9 mouse cellular contexts compared by ENCODE assay signal in the genomic region with DNA sequence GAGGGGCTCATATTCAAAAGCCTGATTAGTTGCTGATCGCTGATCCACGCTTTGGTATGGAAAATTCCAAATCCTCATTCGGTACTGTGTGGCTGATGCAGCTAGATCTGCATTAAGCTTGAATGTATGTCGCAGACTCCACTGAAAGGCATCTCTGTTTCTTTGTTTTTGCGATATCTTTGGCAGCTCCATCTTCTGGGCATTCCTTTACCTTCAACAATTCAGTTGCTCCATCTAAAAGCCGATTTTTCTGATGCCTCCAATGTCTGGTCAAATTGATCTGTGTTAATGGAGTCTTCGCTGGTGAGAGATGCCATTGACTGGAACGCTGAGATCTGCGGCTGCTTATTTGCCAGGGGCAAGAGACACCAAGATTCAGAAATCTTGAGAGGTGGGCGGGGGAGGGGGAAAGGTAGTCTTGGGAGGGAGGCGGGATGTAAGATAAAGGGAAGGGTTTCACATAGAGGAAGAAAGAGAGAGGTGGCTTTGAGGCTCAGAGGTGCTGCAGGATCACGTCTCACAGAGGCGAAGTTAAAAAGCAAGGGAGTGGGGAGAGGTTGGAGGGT. TPM values are rescaled to one million over a fixed set of nuclear protein-coding genes. Genes with fewer than 3 reads are reported as not detected.
A peak's percentile ranks its signal among the peaks of the same experiment; 100 is the strongest.
DNase-seq lines count a peak whose midpoint lies in the region; ATAC-seq and TF ChIP-seq lines count a peak whose summit lies in the region.
"Had no signal": no experiment of that assay in that cellular context is flagged by ENCODE, and none has a peak within 500 bp of the region (broad histone marks: within the 10 kb centered on the region; RNA-seq: fewer than 3 reads in every experiment).

No protein-coding gene starts in this region.

- H3K4me2 ChIP-seq in kidney, postnatal 0 days (ENCODE audit: low read length) = 0 out of 2 replicates have a peak overlapping the region, but pooled peaks have one; percentile 96

- H3K36me3 ChIP-seq in kidney, postnatal 0 days (ENCODE audit: insufficient read depth, low read length) = no peaks in the 10 kb centered on the region

- peaks cover 22% of the 10 kb centered on the region for H3K27me3 ChIP-seq in kidney, postnatal 0 days (ENCODE audit: insufficient read depth, low read length)

- H3K4me3 ChIP-seq in kidney, postnatal 0 days (replicated peaks; ENCODE audit: low read depth, low read length) = no peak overlapping the region
- H3K4me3 ChIP-seq in gastrocnemius, adult 2 months = no peak overlapping the region

- intact Hi-C loops in left cerebral cortex, postnatal 36 days (cut with DNase I) = no loop called here
- intact Hi-C loops in gastrocnemius, adult 2 months (cut with DNase I) = no loop called here

- no peak for DNase-seq in kidney, postnatal 0 days (ENCODE audit: low spot score)
- no peak for DNase-seq in kidney, postnatal 4 days
- peak; percentile 49 for DNase-seq in left cerebral cortex, postnatal 36 days (ENCODE audit: low spot score in 2 of 2)
- peak; percentile 34 for DNase-seq in right cerebral cortex, adult 18-20 months
- DNase-seq in gastrocnemius, adult 2 months = no peak
- DNase-seq in c-Kit-positive CD71-positive TER-119-positive erythroid progenitor cells, embryonic 14.5 days (ENCODE audit: low spot score) = no peak
- no peak for DNase-seq in spleen, postnatal 10 days (ENCODE audit: low spot score in 2 of 2)

- no peaks in the 10 kb centered on the region for H3K9me3 ChIP-seq in kidney, postnatal 0 days (replicated peaks; ENCODE audit: low read length)

- peaks cover 4% of the 10 kb centered on the region; the same call in 1 of the 2 replicates for H3K4me1 ChIP-seq in kidney, postnatal 0 days (replicated peaks; ENCODE audit: insufficient read depth, low read length)

- ATAC-seq in kidney, postnatal 0 days (replicated peaks; ENCODE audit: low FRiP score, low read depth) = no peak
- peak; percentile 12; the same call in 1 of the 2 replicates for ATAC-seq in frontal cortex, adult (ENCODE audit: low TSS enrichment)

- no peak overlapping the region for H3K27ac ChIP-seq in kidney, postnatal 0 days
- no peak overlapping the region for H3K27ac ChIP-seq in gastrocnemius, adult 2 months

- no peak for TF ChIP-seq CTCF in kidney, postnatal 0 days (IDR thresholded peaks at IDR 0.05; ENCODE audit: low read depth)
- TF ChIP-seq CTCF in gastrocnemius, adult 2 months (IDR thresholded peaks at IDR 0.05) = no peak

- H3K9ac ChIP-seq in kidney, postnatal 0 days (ENCODE audit: low read depth, low read length) = no peak overlapping the region

- WGBS in kidney, postnatal 0 days = 8% methylated on average over 13 of the region's 13 CpGs

RNA-seq across cellular contexts. Expression of a gene that starts 25.0 kb away (rescaled TPM):
- 2.1 and 2.8 TPM in 2 replicates for polyA plus RNA-seq in kidney, postnatal 0 days (2015; fragmentation: Nextera tagmentation; extraction: Ambion mirVana)
- 10 to 100 TPM; 47.9 to 54.4 TPM for total RNA-seq in left cerebral cortex, postnatal 36 days (2021)
- 1 to 10 TPM in 1 of 2 experiments, under 1 TPM in 1; 0.79 to 1.5 TPM for total RNA-seq in gastrocnemius, adult 2 months (2021)
- total RNA-seq: MEL had no signal

Comparison
In these comparisons a context has a peak if more than half of its experiments do, and no peak if none do; other contexts are left out.
1. DNase-seq: peak in left cerebral cortex, postnatal 36 days (2 of 2) and right cerebral cortex, adult 18-20 months (single experiment); none in kidney, postnatal 0 days (single experiment), kidney, postnatal 4 days (0 of 2), gastrocnemius, adult 2 months (single experiment), c-Kit-positive CD71-positive TER-119-positive erythroid progenitor cells, embryonic 14.5 days (single experiment) and spleen, postnatal 10 days (0 of 2).
2. RNA of a gene that starts 25.0 kb away (total RNA-seq): 47.9 to 54.4 TPM in left cerebral cortex, postnatal 36 days; 0.79 to 1.5 TPM in gastrocnemius, adult 2 months; every median in the first group is over 10 times any median in the second.